Mouse (Mus musculus): ENCODE data around the gene Limch1.

GRCm38 (mm10) chr5:66866019-66866418, 120.4 kb downstream of the Limch1 start:
- TF ChIP-seq CTCF (IDR thresholded peaks at IDR 0.05; ENCODE audit: low read depth, low read length), result no peak
- TF ChIP-seq POLR2A (IDR thresholded peaks at IDR 0.05; ENCODE audit: insufficient read depth, low read length), result no peak
